Mouse (Mus musculus) bone marrow, adult 2 months (tissue): ENCODE measurements at regions not wholly inside any gene's neighbourhood (a gene's known extent, or its start where the extent isn't known, plus 50 kb on each side); places are given as distances from the start of the nearest gene placed in this dataset.

Experiments used
- CTCF ChIP-seq: fragments of 200-500 bp; IDR thresholded peaks from 2 replicates; pipeline ENCODE4 v1.5.1; 2011; ENCODE audit warnings: low read length, control low read depth; ENCODE audit not compliant: control insufficient read depth, insufficient read depth
- POLR2A ChIP-seq: fragments of 200-500 bp; IDR thresholded peaks from 2 replicates; pipeline ENCODE4 v1.6.1; 2011; ENCODE audit warnings: low read depth, mild to moderate bottlenecking, control low read depth, low read length, borderline replicate concordance; ENCODE audit not compliant: control insufficient read depth

DNA sequence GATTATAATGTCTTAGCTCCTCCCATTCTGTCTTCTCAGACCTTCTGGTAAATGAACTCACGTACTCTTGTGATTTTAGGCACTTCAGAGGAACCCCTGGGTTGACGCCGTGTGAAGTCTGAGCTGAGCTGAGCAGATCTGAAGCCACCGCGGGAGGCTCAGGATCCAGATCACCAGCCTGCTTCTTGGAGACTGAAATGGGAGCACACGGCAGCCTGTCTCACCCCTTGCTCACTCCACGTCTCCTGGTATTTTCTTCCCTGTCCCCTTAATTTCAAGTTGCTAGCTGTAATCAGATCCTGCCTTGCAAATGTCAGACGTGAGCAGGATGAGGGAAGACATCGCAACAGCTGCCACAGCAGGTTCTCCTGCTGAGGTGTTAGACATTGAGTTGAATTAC lies 135.3 kb upstream of the Sgk1 start:
- TF ChIP-seq CTCF, result no peak
- no peak for TF ChIP-seq POLR2A
